Mouse (Mus musculus) brain, embryonic 14.5 days (tissue): ENCODE results near the gene Grid2. TPM values are rescaled to one million over a fixed set of nuclear protein-coding genes. Genes with fewer than 3 reads are reported as not detected.
A peak's percentile ranks its signal among the peaks of the same experiment; 100 is the strongest.

Experiments
- DNase-seq: peaks from one replicate; pipeline ENCODE4 v3.0.0-alpha.2; 2011; ENCODE audit warnings: low read depth
- CTCF ChIP-seq: fragments of 200-500 bp; IDR thresholded peaks from 2 replicates; pipeline ENCODE4 v1.5.1; 2012; ENCODE audit warnings: inconsistent platforms, mild to moderate bottlenecking, moderate library complexity, borderline replicate concordance; ENCODE audit not compliant: insufficient read depth, insufficient read length; ENCODE audit errors: extremely low read depth
- POLR2A ChIP-seq: fragments of 200-500 bp; IDR thresholded peaks from 2 replicates; pipeline ENCODE4 v1.6.1; 2012; ENCODE audit warnings: mild to moderate bottlenecking, inconsistent platforms, borderline replicate concordance; ENCODE audit not compliant: poor library complexity, insufficient read depth, insufficient read length, severe bottlenecking; ENCODE audit errors: extremely low read depth
- polyA plus RNA-seq: library from polyadenylated mRNA; depleted of rRNA; stranded (reverse); fragments of >200 nt; gene quantifications from 2 replicates; pipeline ENCODE4 v1.2.3, GENCODE M21; 2012; rRNA removed

Grid2 gene
- polyA plus RNA-seq: 5.7 and 12.3 TPM in 2 replicates

DNA sequence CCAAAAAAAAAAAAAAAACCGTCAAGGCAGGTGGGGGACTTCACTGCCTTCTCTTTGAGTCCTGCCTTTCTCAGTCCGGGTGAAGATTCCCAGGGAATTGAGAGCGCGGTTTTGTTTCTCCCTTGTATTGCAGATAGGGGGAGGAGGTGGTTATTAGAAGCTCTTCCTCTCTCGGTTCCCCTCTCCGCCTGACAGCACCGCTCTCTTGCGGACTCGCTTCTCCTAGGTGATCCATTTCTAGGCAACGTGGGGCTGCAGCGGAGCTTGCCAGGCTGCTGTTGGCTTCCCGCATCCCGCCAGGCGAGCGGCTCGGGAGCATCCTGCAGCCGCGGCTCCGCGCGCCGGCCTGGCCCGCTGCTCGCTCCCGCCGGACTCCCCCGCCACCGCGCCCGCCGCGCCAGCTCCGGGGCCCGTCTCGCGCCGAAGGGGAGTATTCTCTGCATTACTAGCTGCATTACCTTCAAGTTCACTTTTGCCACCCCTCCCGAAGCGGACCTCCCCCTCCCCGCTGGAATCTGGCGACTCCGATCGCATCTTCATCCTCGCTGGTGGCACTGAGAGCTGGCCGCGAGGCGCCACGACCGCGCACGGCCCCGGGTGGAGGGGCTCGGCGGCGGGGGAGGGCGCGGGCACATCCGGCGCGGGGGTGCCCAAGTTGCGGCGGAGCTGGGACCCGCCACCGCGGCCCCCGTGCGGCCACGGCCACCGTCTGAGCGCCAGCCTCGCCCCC, at the start of gene Grid2:
Gene Grid2 (plus strand): TSS at position 51 of the 730 bp plus-strand sequence.
- peak; percentile 21; the same call in 1 of the 2 replicates for TF ChIP-seq CTCF
- no peak for TF ChIP-seq POLR2A
- DNase-seq: peak; percentile 91

DNA sequence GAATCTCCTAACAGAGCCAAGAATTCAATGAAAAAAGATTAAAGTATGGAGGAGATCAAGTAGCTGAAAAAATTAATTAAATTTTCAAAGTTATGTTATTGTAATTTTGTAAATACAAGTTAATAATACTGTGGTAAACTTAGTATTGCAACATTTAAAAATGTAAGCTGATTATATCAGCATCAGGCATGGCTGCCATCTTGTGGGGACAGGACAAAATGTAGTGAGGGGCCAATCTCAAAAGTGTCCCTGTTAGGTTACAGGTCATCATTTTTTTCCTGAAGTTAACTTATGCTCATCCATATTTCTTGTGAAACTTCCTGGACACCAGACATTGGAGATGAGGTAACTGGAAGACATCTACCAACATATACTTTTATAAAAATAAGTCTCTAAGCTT, 4.9 kb upstream of the Grid2 start:
- no peak for DNase-seq
- TF ChIP-seq POLR2A: no peak
- TF ChIP-seq CTCF: peak; percentile 8; the same call in 1 of the 2 replicates

DNA sequence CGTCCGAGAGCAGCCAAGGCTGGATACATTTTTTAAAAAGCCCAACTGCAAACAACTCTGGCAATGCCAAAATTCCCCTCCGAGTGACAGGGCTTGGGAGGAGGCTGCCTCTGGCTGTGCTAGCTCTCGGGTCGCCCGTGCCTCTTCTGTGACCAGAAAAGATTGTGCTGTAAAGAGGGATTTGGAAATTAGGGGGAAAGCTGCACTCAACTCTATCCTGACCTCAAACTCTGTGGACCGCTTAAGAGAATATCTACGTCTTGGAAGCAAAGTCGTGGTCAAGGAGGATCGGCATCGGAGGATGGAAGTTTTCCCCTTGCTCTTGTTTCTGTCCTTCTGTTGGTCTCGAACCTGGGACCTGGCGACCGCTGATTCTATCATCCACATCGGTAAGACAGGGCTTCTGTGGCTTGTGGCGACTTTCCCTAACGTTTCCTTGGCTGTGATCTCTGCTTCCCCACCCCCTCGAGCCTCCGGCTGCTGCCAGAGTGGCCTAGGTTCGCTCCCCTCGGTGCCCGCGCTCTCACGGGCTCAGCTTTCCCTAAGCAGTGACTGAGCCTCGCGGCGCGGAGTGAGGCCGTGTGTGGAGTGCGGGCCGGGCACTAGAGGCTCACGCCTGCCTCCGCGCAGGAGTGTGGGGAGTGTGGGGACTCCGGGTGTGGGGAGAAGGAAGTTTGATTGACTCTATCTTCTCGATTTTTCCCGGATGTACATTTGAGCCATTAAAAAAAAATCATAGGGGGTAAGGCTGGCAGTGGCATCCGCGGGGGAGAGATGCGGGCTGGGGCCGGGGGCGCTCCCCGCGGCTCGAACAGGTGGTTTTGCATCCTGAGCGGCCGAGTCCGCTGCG, 1.1 kb downstream of the Grid2 start:
- TF ChIP-seq CTCF (no peak), POLR2A (no peak)
- DNase-seq: peak; percentile 71

DNA sequence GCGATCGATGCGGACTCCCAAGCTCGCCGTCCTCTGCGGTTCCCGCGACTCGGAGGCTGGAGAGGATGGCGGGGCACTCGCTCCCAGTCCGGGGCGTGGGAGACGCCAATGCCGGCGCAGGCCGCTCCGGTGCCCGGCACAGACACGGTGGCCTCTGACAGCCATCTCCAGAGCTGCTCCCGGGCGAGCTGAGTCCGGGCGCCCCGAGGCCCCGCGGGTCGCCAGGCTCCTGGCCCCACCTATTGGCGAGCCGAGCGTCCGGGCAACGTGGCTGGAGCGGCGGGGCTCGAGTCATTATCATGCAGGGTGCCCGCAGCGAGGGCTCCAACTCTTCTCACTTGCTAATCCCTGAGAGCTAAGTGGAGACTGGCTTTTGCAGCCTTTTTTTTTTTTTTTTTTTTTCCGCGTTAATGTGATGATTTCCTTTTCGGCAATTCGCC, 1.8 kb downstream of the Grid2 start:
- no peak for TF ChIP-seq POLR2A
- TF ChIP-seq CTCF: no peak
- peak; percentile 73 for DNase-seq

DNA sequence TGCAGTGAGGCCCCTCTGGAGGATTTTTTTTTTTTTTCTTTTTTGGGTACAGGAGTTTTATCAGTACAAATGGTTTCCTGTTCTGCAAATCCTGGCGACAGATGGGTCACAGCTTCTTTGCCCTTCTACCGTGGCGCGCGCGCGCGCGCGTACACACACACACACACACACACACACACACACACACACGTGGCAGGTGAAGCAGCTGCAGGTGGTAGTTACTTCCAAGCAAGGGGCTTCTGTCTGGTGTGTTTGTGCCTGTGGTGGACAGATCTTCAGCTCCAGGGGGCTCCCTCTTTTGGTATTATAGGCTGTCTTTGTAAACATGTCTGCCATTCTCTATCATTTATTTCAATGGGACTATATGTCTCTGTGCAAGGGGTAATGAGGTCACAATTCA, 2.2 kb downstream of the Grid2 start:
- DNase-seq: peak; percentile 64
- TF ChIP-seq CTCF (no peak), POLR2A (no peak)

DNA sequence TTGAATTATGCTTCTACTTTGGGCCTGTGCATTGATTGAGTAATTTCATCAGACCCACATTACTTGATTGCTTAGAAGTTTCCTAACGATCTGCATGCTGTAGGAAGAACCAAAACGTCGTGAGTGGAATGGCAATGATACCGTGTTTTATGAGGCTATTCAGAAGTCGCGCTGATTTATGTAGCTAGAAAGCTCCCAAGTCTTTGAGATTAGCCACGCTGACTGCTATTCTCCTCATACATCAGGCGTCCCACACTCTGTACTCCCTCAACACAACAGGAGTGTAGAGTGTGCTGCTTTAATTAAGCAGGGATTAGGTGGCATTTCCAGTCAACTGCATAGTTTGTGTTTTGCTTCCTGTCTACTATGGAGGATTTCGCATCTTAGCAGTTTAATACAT, 4.1 kb downstream of the Grid2 start:
- peak; percentile 80 for DNase-seq
- TF ChIP-seq CTCF (no peak), POLR2A (no peak)

DNA sequence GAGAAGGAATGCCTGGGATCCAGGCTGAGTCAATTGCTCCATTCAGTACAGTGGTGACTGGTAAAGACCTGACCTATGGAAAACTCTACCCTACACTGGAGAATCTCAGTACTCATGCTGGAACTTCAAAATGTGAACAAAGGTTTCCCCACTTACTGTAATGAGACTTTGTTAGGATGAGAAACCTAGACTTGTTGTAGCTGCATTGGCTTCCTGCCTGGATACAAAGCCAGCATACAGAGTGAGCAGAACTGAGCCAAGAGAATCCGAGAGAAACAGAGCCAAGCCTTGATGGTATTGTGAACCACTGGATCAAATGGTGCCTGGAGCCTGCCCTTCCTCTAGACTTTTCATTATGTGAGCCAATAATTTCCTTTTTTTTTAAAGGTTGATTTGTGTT, 28.7 kb downstream of the Grid2 start:
- peak; percentile 70 for DNase-seq
- TF ChIP-seq POLR2A (no peak), CTCF (no peak)

DNA sequence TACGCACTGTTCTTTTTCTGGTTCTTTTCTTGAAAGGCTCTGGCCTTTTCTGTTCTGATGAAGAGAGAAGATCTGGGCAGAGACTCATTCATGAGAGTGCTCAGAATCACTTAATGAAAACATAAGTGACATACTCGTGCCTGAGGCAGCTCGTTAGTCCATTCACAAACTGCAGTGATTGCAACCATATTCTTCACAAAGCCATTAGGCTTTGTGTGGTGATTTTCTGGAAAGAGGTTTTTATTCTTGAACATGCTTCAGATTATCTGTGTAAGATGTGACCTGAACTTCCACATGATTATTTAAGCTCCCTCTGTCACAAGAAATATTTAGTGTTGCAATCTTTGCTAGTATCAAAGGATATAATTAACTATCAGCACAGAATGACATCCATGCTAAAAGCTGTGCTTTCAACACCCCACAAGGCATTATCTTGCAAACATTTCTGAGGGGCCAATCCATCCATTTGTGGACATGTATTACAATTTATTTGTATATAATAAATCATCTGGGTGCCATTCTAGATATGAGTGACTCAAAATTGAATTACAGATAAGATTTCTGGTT, 86.8 kb downstream of the Grid2 start:
- peak; percentile 36 for DNase-seq
- TF ChIP-seq POLR2A (no peak), CTCF (no peak)

DNA sequence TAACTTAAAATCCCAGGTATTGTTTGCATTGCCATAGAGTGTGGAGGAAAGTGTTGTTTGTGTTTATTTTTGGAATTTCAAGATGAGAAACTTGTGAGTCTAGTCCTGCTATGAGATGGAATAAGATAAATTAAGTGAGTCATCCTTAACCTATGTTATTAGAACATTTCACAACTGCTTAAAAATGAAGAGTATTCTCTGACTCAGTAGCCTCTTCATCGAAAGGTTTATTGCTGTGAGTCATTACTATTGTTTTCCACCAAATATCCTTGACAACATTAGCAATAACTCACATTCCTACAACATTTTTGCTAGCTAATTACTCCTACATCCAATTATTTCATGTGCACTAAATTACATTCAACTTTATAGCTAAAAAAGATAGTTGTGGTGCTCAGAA, 91.3 kb downstream of the Grid2 start:
- DNase-seq: no peak
- no peak for TF ChIP-seq CTCF
- no peak for TF ChIP-seq POLR2A

DNA sequence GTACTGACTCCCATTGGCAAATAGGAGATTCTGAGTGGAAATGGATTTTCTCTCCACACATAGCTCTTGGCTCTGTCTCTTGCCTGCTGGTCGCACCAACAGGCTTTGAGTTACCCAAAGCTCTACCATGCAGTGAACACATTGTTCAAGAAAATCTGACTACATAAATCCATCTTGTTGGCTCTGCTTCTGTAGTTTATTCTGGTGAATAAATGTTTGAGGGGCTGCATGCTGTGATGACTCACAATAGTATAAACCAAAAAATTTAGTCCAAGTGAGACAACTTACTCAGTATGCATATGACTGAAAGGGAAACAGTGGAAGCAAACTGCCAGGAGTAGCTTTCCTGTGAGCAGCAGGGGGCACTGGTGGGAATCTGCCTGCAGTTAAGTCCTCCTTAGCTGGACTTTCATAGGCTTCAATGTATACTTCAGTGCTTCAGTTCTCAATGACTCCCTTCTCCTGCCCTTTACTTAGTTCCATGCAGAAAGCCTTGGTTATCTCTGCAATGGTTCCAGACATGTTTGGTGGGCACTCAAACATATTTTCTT, 125.5 kb downstream of the Grid2 start:
- DNase-seq: peak; percentile 13
- TF ChIP-seq CTCF (no peak), POLR2A (no peak)

DNA sequence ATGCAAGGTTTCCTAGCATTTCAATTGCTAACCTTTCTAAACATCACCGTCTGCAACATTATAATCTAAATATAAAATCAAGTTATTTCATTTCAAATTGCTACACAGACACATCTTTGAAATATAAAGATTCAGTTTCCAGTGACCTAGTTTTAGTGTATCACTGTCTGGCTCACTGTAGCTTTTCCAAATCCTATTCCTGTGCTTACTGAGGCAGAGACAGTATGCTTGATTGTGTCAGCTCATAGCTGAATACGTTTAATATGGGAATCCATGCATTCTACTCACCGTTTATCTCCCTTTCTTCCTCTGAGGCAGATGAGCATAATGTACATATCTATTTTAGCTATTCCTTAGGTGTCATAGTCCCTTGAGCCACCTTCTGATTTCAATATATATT, 146.0 kb downstream of the Grid2 start:
- TF ChIP-seq CTCF: no peak
- no peak for TF ChIP-seq POLR2A
- no peak for DNase-seq
